Mouse (Mus musculus): ENCODE data around the gene Fam181b. TPM values are rescaled to one million over a fixed set of nuclear protein-coding genes. Genes with fewer than 3 reads are reported as not detected.

Gene Fam181b
- not detected for total RNA-seq (2023)

GRCm38 (mm10) chr7:93079785-93080730 lies at the start of gene Fam181b:
Gene Fam181b (plus strand): TSS chr7:93079865.

Other genes starting within 250 kb of the Fam181b start
- 1 to 10 TPM; 4.4 to 6.4 TPM for gene Ddias, start 205.6 kb upstream of the Fam181b start, total RNA-seq (2023)
- gene Prcp, start 205.4 kb upstream of the Fam181b start, total RNA-seq (2023), result 10 to 100 TPM; 30.8 to 38.8 TPM